Mouse (Mus musculus): Measurements from ENCODE around the gene Krtap13-1. TPM values are rescaled to one million over a fixed set of nuclear protein-coding genes. Genes with fewer than 3 reads are reported as not detected.

Gene Krtap13-1
- polyA plus RNA-seq (2014; fragmentation: Illumina TruSeq; extraction: RNeasy Lipid Tissue Mini Kit (QIAGEN cat#74804); ENCODE audit: low read depth, low replicate concordance) = not detected

GRCm38 (mm10) chr16:88728812-88729275 is at the start of gene Krtap13-1:
Gene Krtap13-1 (plus strand): TSS chr16:88728862.

GRCm38 (mm10) chr16:88707496-88708012 is 21.1 kb upstream of the Krtap13-1 start, which contains the start of gene 2310061N02Rik:
Gene 2310061N02Rik (minus strand): TSS chr16:88707962.

GRCm38 (mm10) chr16:88751535-88751934 is 22.9 kb downstream of the Krtap13-1 start, which contains the start of gene Krtap13:
Gene Krtap13 (minus strand): TSS chr16:88751635.

GRCm38 (mm10) chr16:88758547-88758946 is 29.9 kb downstream of the Krtap13-1 start, which contains the start of gene 2310034C09Rik:
Gene 2310034C09Rik (plus strand): TSS chr16:88758847.

GRCm38 (mm10) chr16:88774106-88774505 is 45.4 kb downstream of the Krtap13-1 start, which contains the start of gene 2310057N15Rik:
Gene 2310057N15Rik (minus strand): TSS chr16:88774206.

GRCm38 (mm10) chr16:88777596-88777995 is 48.9 kb downstream of the Krtap13-1 start, which contains the start of gene Gm5965:
Gene Gm5965 (plus strand): TSS chr16:88777896.

Other genes starting within 250 kb of the Krtap13-1 start
- gene Cldn17, start 221.9 kb upstream of the Krtap13-1 start, polyA plus RNA-seq (2014; fragmentation: Illumina TruSeq; extraction: RNeasy Lipid Tissue Mini Kit (QIAGEN cat#74804); ENCODE audit: low read depth, low replicate concordance) = not detected
- 1.4 TPM for gene Cldn8, start 165.7 kb upstream of the Krtap13-1 start, polyA plus RNA-seq (2014; fragmentation: Illumina TruSeq; extraction: RNeasy Lipid Tissue Mini Kit (QIAGEN cat#74804); ENCODE audit: low read depth, low replicate concordance)
- not detected for gene Krtap24-1, start 116.6 kb upstream of the Krtap13-1 start, polyA plus RNA-seq (2014; fragmentation: Illumina TruSeq; extraction: RNeasy Lipid Tissue Mini Kit (QIAGEN cat#74804); ENCODE audit: low read depth, low replicate concordance)
- not detected for gene 2310079G19Rik, start 101.2 kb upstream of the Krtap13-1 start, polyA plus RNA-seq (2014; fragmentation: Illumina TruSeq; extraction: RNeasy Lipid Tissue Mini Kit (QIAGEN cat#74804); ENCODE audit: low read depth, low replicate concordance)
- gene Krtap26-1, start 81.1 kb upstream of the Krtap13-1 start, polyA plus RNA-seq (2014; fragmentation: Illumina TruSeq; extraction: RNeasy Lipid Tissue Mini Kit (QIAGEN cat#74804); ENCODE audit: low read depth, low replicate concordance) = not detected
- not detected for gene Krtap27-1, start 57.2 kb upstream of the Krtap13-1 start, polyA plus RNA-seq (2014; fragmentation: Illumina TruSeq; extraction: RNeasy Lipid Tissue Mini Kit (QIAGEN cat#74804); ENCODE audit: low read depth, low replicate concordance)
- gene 2310061N02Rik, start 20.9 kb upstream of the Krtap13-1 start, polyA plus RNA-seq (2014; fragmentation: Illumina TruSeq; extraction: RNeasy Lipid Tissue Mini Kit (QIAGEN cat#74804); ENCODE audit: low read depth, low replicate concordance) = not detected
- gene Krtap13, start 22.8 kb downstream of the Krtap13-1 start, polyA plus RNA-seq (2014; fragmentation: Illumina TruSeq; extraction: RNeasy Lipid Tissue Mini Kit (QIAGEN cat#74804); ENCODE audit: low read depth, low replicate concordance) = not detected
- not detected for gene 2310034C09Rik, start 30.0 kb downstream of the Krtap13-1 start, polyA plus RNA-seq (2014; fragmentation: Illumina TruSeq; extraction: RNeasy Lipid Tissue Mini Kit (QIAGEN cat#74804); ENCODE audit: low read depth, low replicate concordance)
- gene 2310057N15Rik, start 45.3 kb downstream of the Krtap13-1 start, polyA plus RNA-seq (2014; fragmentation: Illumina TruSeq; extraction: RNeasy Lipid Tissue Mini Kit (QIAGEN cat#74804); ENCODE audit: low read depth, low replicate concordance) = not detected
- not detected for gene Gm5965, start 49.0 kb downstream of the Krtap13-1 start, polyA plus RNA-seq (2014; fragmentation: Illumina TruSeq; extraction: RNeasy Lipid Tissue Mini Kit (QIAGEN cat#74804); ENCODE audit: low read depth, low replicate concordance)
- not detected for gene Gm20741, start 83.4 kb downstream of the Krtap13-1 start, polyA plus RNA-seq (2014; fragmentation: Illumina TruSeq; extraction: RNeasy Lipid Tissue Mini Kit (QIAGEN cat#74804); ENCODE audit: low read depth, low replicate concordance)
- gene Krtap15, start 91.4 kb downstream of the Krtap13-1 start, polyA plus RNA-seq (2014; fragmentation: Illumina TruSeq; extraction: RNeasy Lipid Tissue Mini Kit (QIAGEN cat#74804); ENCODE audit: low read depth, low replicate concordance) = not detected
- not detected for gene Krtap14, start 97.3 kb downstream of the Krtap13-1 start, polyA plus RNA-seq (2014; fragmentation: Illumina TruSeq; extraction: RNeasy Lipid Tissue Mini Kit (QIAGEN cat#74804); ENCODE audit: low read depth, low replicate concordance)
- not detected for gene Krtap19-1, start 140.5 kb downstream of the Krtap13-1 start, polyA plus RNA-seq (2014; fragmentation: Illumina TruSeq; extraction: RNeasy Lipid Tissue Mini Kit (QIAGEN cat#74804); ENCODE audit: low read depth, low replicate concordance)
- gene Krtap19-2, start 145.4 kb downstream of the Krtap13-1 start, polyA plus RNA-seq (2014; fragmentation: Illumina TruSeq; extraction: RNeasy Lipid Tissue Mini Kit (QIAGEN cat#74804); ENCODE audit: low read depth, low replicate concordance) = not detected
- gene Krtap19-3, start 149.2 kb downstream of the Krtap13-1 start, polyA plus RNA-seq (2014; fragmentation: Illumina TruSeq; extraction: RNeasy Lipid Tissue Mini Kit (QIAGEN cat#74804); ENCODE audit: low read depth, low replicate concordance) = not detected
- not detected for gene Krtap19-4, start 156.2 kb downstream of the Krtap13-1 start, polyA plus RNA-seq (2014; fragmentation: Illumina TruSeq; extraction: RNeasy Lipid Tissue Mini Kit (QIAGEN cat#74804); ENCODE audit: low read depth, low replicate concordance)
- gene Krtap19-5, start 167.6 kb downstream of the Krtap13-1 start, polyA plus RNA-seq (2014; fragmentation: Illumina TruSeq; extraction: RNeasy Lipid Tissue Mini Kit (QIAGEN cat#74804); ENCODE audit: low read depth, low replicate concordance) = not detected
- not detected for gene Krtap19-9b, start 203.4 kb downstream of the Krtap13-1 start, polyA plus RNA-seq (2014; fragmentation: Illumina TruSeq; extraction: RNeasy Lipid Tissue Mini Kit (QIAGEN cat#74804); ENCODE audit: low read depth, low replicate concordance)
- gene Krtap16-3, start 234.0 kb downstream of the Krtap13-1 start, polyA plus RNA-seq (2014; fragmentation: Illumina TruSeq; extraction: RNeasy Lipid Tissue Mini Kit (QIAGEN cat#74804); ENCODE audit: low read depth, low replicate concordance) = not detected